Comparison of ENCODE assay signal across 8 mouse cellular contexts in the genomic region with DNA sequence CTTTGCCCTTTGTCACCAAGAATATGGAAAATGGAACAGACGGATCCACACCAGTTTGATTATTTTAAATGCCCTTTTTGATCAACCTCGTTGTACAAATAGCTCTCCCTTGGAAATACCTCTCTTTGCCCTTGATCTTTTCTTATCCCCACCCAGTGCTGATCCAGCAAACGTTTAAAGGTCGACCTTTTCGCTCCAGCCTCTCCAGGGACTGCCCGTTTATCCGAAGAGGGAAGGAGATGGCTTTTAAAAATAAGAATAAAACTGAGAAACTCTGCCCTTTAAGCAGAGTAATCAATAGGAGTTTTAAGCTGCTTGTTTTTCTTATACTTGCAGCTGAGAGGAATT. TPM values are rescaled to one million over a fixed set of nuclear protein-coding genes. Genes with fewer than 3 reads are reported as not detected.
DNase-seq lines count a peak whose midpoint lies in the region; ATAC-seq and TF ChIP-seq lines count a peak whose summit lies in the region.

No protein-coding gene starts in this region.

- no peak for TF ChIP-seq CTCF in CH12.LX (conservative IDR thresholded peaks at IDR 0.05 in 1 of 2, IDR thresholded peaks at IDR 0.05 in 1 of 2; ENCODE audit: low read depth in 2 of 2, low read length in 2 of 2)

- peaks cover 29% of the 10 kb centered on the region for H3K79me2 ChIP-seq in CH12.LX (replicated peaks; ENCODE audit: control insufficient read depth, extremely low read depth, insufficient read depth, poor library complexity, severe bottlenecking)

- dilution Hi-C loops in CH12.LX (cut with MboI; ENCODE audit: extremely low pct_ligation_motif_present, extremely low pct_unique_long_range_greater_than_20kb, low sequenced_read_pairs), result no loop called here

- in situ Hi-C loops in CH12.LX (cut with MboI; ENCODE audit: low pct_ligation_motif_present, low pct_unique_long_range_greater_than_20kb, low sequenced_read_pairs), result no loop called here

- H3K9me3 ChIP-seq in erythroblast, embryonic 14.5 days (ENCODE audit: control insufficient read depth, low read length), result no peaks in the 10 kb centered on the region
- no peaks in the 10 kb centered on the region for H3K9me3 ChIP-seq in CH12.LX (replicated peaks; ENCODE audit: low read length)
- no peaks in the 10 kb centered on the region for H3K9me3 ChIP-seq in forebrain, embryonic 12.5 days
- no peaks in the 10 kb centered on the region for H3K9me3 ChIP-seq in limb, embryonic 15.5 days

- under 1% methylated on average over 7 of the region's 7 CpGs for WGBS in forebrain, embryonic 12.5 days
- WGBS in limb, embryonic 15.5 days, result under 1% methylated on average over 7 of the region's 7 CpGs

- H3K27ac ChIP-seq in CH12.LX (ENCODE audit: insufficient read depth, low read depth), result peak overlapping the region; percentile 3; the same call in 1 of the 2 replicates
- peak overlapping the region; percentile 96 for H3K27ac ChIP-seq in forebrain, embryonic 12.5 days
- peak overlapping the region; percentile 78 for H3K27ac ChIP-seq in limb, embryonic 15.5 days

- peak overlapping the region; percentile 98 for H3K9ac ChIP-seq in CH12.LX (ENCODE audit: insufficient read depth, low read depth)
- H3K9ac ChIP-seq in forebrain, embryonic 12.5 days, result peak overlapping the region; percentile 98
- peak overlapping the region; percentile 97; the same call in 1 of the 2 replicates for H3K9ac ChIP-seq in limb, embryonic 15.5 days

- H3K4me3 ChIP-seq in erythroblast, embryonic 14.5 days (replicated peaks), result peak overlapping the region; percentile 88
- H3K4me3 ChIP-seq in CH12.LX (replicated peaks in 1 of 3; ENCODE audit: low read depth in 2 of 3, low read length in 2 of 3, poor library complexity in 1 of 3), result peak overlapping the region; percentile 70 to 83 (median 79)
- H3K4me3 ChIP-seq in forebrain, embryonic 12.5 days (replicated peaks), result peak overlapping the region; percentile 99
- H3K4me3 ChIP-seq in limb, embryonic 15.5 days, result peak overlapping the region; percentile 89

- no peak for DNase-seq in CH12.LX (ENCODE audit: extremely low read depth)
- DNase-seq in layer of hippocampus, adult 9-11 months, result no peak
- no peak for DNase-seq in gastrocnemius, postnatal 25 days

- H3K27me3 ChIP-seq in erythroblast, embryonic 14.5 days (ENCODE audit: control insufficient read depth), result no peaks in the 10 kb centered on the region
- H3K27me3 ChIP-seq in CH12.LX (replicated peaks), result peaks cover 4% of the 10 kb centered on the region
- no peaks in the 10 kb centered on the region for H3K27me3 ChIP-seq in forebrain, embryonic 12.5 days
- H3K27me3 ChIP-seq in limb, embryonic 15.5 days, result no peaks in the 10 kb centered on the region

- peaks cover 17% of the 10 kb centered on the region for H3K36me3 ChIP-seq in erythroblast, embryonic 14.5 days (ENCODE audit: control insufficient read depth)
- peaks cover 12 to 15% of the 10 kb centered on the region in 2 experiments for H3K36me3 ChIP-seq in CH12.LX (replicated peaks in 1 of 2; ENCODE audit: control insufficient read depth in 1 of 2, insufficient read depth in 1 of 2, low read length in 1 of 2)
- peaks cover 16% of the 10 kb centered on the region for H3K36me3 ChIP-seq in forebrain, embryonic 12.5 days (replicated peaks)
- peaks cover 15% of the 10 kb centered on the region for H3K36me3 ChIP-seq in limb, embryonic 15.5 days

- ATAC-seq in erythroblast, adult 5-6 weeks (replicated peaks; ENCODE audit: low FRiP score, poor library complexity, severe bottlenecking), result no peak
- no peak for ATAC-seq in forebrain, embryonic 12.5 days (ENCODE audit: low FRiP score)
- no peak for ATAC-seq in limb, embryonic 15.5 days (ENCODE audit: insufficient number of reproducible peaks, low FRiP score, low TSS enrichment, low read depth)
- ATAC-seq in CD4-positive, CD25-positive, alpha-beta regulatory T cell, adult 4 months, result no peak

- no peak for TF ChIP-seq EP300 in CH12.LX (IDR thresholded peaks at IDR 0.05; ENCODE audit: low read length)

- H3K4me1 ChIP-seq in erythroblast, embryonic 14.5 days (ENCODE audit: control insufficient read depth), result peaks cover 33% of the 10 kb centered on the region
- peaks cover 4 to 14% of the 10 kb centered on the region in 2 experiments; a peak in 3 of 4 replicates for H3K4me1 ChIP-seq in CH12.LX (ENCODE audit: control insufficient read depth in 1 of 2, insufficient read depth in 2 of 2)
- H3K4me1 ChIP-seq in forebrain, embryonic 12.5 days, result peaks cover 33% of the 10 kb centered on the region
- peaks cover 13% of the 10 kb centered on the region for H3K4me1 ChIP-seq in limb, embryonic 15.5 days

- TF ChIP-seq RAD21 in CH12.LX (IDR thresholded peaks at IDR 0.05; ENCODE audit: low read depth, low read length), result no peak

- TF ChIP-seq POLR2A in CH12.LX (IDR thresholded peaks at IDR 0.05; ENCODE audit: low read depth, low read length), result no peak

- peak overlapping the region; percentile 64 for H3K4me2 ChIP-seq in CH12.LX (ENCODE audit: insufficient read depth, low read depth, poor library complexity, severe bottlenecking)
- H3K4me2 ChIP-seq in forebrain, embryonic 12.5 days, result peak overlapping the region; percentile 69
- peak overlapping the region; percentile 57 for H3K4me2 ChIP-seq in limb, embryonic 15.5 days

TF ChIP-seq in CH12.LX, 34 proteins besides CTCF, POLR2A, EP300 and RAD21:
- TF ChIP-seq PAX5 (IDR thresholded peaks at IDR 0.05; ENCODE audit: low read length), result no peak
- no peak for TF ChIP-seq MAX (IDR thresholded peaks at IDR 0.05; ENCODE audit: low read length)

RNA-seq across cellular contexts. Expression of a gene that starts 1.2 kb away (rescaled TPM):
- polyA plus RNA-seq in erythroblast, embryonic 14.5 days (2012), result 1.2 and 1.3 TPM in 2 replicates
- total RNA-seq in erythroblast, adult 5-6 weeks (2015; ENCODE audit: low replicate concordance), result 3.5 and 6.1 TPM in 2 replicates
- 5.3 and 7.5 TPM in 2 replicates for total RNA-seq in erythroblast, adult 5-6 weeks (2017; ENCODE audit: low replicate concordance)
- total RNA-seq in CH12.LX (2012; rRNA removed) (8.8 and 10.6 TPM in 2 replicates), CH12.LX (2014; rRNA removed) (7.2 and 9.0 TPM in 2 replicates)
- polyA plus RNA-seq in CH12.LX (2012; ENCODE audit: insufficient read length, low read depth), result 12.5 and 14.3 TPM in 2 replicates
- 42.6 and 43.1 TPM in 2 replicates for polyA plus RNA-seq in forebrain, embryonic 12.5 days (2016; fragmentation: Nextera tagmentation; extraction: Ambion mirVana)
- 43.1 and 47.6 TPM in 2 replicates for polyA plus RNA-seq in limb, embryonic 15.5 days (2015; fragmentation: Nextera tagmentation; extraction: Ambion mirVana)
- 1 to 10 TPM; 4.7 to 8.9 TPM for polyA plus RNA-seq in CD4-positive, CD25-positive, alpha-beta regulatory T cell, adult 4 months (2017; shearing (Covaris generic))
- total RNA-seq in gastrocnemius, postnatal 25 days (2021), result 100 to 1,000 TPM; 136 to 169 TPM

RNA-seq across cellular contexts. Expression of a gene that starts 33.3 kb away (rescaled TPM):
- polyA plus RNA-seq in erythroblast, embryonic 14.5 days (2012), result 0.01 TPM in 1 of 2 replicates, not detected in the other
- total RNA-seq in erythroblast, adult 5-6 weeks (2015; ENCODE audit: low replicate concordance), result not detected in 2 replicates
- total RNA-seq in erythroblast, adult 5-6 weeks (2017; ENCODE audit: low replicate concordance), result not detected in 2 replicates
- total RNA-seq in CH12.LX (2012; rRNA removed), result 0.04 and 0.08 TPM in 2 replicates
- total RNA-seq in CH12.LX (2014; rRNA removed), result 0.08 TPM in 1 of 2 replicates, not detected in the other
- polyA plus RNA-seq in CH12.LX (2012; ENCODE audit: insufficient read length, low read depth), result 0.10 and 0.11 TPM in 2 replicates
- 4.4 and 5.1 TPM in 2 replicates for polyA plus RNA-seq in forebrain, embryonic 12.5 days (2016; fragmentation: Nextera tagmentation; extraction: Ambion mirVana)
- polyA plus RNA-seq in limb, embryonic 15.5 days (2015; fragmentation: Nextera tagmentation; extraction: Ambion mirVana), result 12.9 and 13.5 TPM in 2 replicates
- polyA plus RNA-seq in CD4-positive, CD25-positive, alpha-beta regulatory T cell, adult 4 months (2017; shearing (Covaris generic)), result 1 to 10 TPM in 1 of 2 experiments, under 1 TPM in 1; 0.86 to 2.4 TPM
- total RNA-seq in gastrocnemius, postnatal 25 days (2021), result 1 to 10 TPM; 4.1 to 5.8 TPM

Comparison
In these comparisons a context has a peak if more than half of its experiments do, and no peak if none do; other contexts are left out.
1. H3K27ac ChIP-seq: peak in every context shown above with its lines; median percentile 96 in forebrain, embryonic 12.5 days; 78 in limb, embryonic 15.5 days; 3 in CH12.LX.